Mouse (Mus musculus): ENCODE measurements at regions not wholly inside any gene's neighbourhood (a gene's known extent, or its start where the extent isn't known, plus 50 kb on each side); places are given as distances from the start of the nearest gene placed in this dataset.
"Not testable (repeated sequence)": the region's sequence is repeated elsewhere in the genome, so short reads cannot be mapped to it uniquely, and the experiment has no call there.

DNA sequence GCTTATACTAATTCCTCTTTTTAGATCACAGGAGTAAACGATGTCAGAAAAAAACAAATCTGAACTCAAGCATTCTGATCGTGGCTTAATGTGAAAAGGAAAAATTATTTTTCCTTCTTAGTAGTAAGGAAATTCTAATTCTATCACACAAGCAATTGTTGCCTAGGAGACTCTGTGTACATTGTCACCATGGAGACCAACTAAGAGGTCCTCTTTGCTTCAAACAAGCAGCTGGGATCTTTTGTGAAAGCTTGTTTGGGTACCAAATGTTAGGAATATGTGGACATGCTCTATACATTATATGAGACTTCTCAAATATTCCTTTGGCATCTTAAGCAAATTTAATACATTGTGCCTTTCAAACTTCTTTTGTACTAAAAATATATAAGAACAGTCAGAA is 345.9 kb upstream of the Atp10a start:
- DNase-seq, result no peak

DNA sequence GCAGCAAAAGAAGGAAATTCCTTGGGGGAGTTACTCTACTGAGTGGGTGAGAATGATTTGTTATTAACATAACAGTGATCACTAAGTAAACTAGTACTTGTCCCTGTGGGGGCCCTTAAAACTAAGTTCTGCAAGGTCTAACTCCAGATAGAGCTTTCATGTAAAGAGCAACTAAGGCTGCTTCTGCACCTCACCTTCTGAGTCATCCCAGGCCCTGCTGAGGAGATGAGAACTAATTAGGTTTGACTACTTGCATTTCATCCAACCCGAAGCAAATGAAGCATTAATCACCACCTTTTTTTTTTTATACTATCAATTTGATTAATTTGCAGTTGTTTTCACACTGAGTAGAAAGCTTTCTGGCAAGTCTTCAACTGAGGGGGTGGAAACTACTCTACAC is 333.6 kb upstream of the Atp10a start:
- DNase-seq, result no peak

DNA sequence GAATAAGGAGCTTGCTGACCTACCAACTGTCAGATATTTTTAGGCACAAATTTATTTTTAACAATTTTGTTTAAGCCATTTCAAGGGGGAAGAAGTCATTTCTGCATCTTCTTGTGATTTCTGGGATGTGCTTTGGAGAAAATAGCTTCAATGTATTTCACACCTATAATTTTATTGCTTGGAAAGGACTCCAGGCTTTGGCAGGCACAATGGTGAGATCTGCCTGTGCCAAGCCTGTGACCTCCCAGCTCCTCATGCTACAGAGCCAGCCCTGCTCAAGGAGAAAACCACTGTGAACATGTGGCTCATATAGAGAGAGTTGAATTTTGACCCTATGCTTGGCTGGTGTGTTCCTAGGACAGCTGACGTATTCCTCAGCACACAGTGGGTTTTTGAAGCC is 288.6 kb upstream of the Atp10a start:
- no peak for DNase-seq

DNA sequence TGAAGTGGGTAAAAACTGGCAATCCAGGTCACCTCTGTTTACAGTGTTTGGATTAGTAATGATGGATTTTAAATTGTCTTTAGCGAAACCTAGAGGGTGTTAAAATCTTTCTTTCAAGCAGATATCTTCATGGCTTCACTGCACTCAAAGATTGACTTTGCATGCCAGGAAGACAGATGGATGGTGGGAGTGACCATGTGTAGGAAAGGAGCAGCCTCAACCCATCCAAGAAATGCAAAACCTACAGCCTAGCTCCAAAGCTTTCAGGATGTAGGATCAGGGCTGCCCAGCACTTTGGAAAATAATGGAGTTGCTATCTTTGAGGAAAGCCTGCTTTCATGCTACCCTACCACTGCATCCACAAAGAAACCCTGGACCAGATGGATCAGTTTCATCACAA is 272.6 kb upstream of the Atp10a start:
- no peak for DNase-seq

DNA sequence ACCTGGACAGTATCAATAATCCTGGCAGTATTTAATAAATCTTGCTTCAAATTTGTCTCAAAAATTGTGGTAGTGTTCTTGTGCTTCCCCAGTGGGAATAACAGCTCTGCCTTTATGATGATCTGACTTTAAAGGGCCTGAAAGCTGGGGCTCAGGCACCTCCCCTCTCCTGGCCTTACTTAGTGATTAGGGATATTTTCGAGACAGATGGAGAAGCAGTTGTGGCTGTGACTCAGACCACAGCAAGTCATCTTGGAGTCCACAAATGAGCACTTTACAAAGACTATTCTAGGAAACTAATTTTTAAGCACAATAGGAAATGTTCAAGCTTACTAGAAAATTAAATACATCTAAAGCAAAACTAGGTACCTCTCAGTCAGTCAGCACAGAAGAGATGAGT is 267.6 kb upstream of the Atp10a start:
- no peak for DNase-seq

DNA sequence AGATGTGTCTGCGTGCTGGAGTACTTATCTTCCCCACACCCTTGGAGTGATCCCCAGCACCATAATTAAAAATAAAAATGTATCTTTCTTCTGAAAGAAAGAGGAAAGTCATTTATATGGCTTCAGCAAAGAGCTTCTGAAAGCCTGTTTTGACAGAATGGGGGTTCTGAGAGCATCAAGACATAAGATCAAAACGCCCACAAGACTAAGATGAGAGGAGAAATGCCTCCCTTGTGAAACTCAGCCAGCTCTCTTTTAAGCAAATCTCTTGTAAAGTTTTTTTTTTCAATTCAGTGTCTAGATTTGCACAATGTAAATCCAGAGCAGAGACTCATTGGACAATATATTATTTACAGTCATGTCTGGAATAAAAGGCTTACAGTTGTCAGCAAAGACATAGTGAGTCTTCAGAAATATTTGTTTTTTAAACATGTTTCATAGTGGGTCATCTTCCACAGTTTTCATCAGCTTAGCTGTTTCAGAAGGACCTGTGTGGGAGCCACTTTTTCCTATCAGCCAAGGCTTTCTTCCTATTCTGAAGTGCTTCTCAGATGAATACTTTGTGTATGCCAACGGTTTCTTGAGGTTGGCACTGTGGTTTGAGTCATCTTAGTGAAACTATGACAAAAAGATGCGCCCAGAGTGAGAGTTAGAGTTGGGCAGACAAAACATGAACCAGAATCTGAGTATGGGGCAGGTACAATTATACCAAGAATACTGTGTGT is 263.4 kb upstream of the Atp10a start:
- DNase-seq, result no peak

DNA sequence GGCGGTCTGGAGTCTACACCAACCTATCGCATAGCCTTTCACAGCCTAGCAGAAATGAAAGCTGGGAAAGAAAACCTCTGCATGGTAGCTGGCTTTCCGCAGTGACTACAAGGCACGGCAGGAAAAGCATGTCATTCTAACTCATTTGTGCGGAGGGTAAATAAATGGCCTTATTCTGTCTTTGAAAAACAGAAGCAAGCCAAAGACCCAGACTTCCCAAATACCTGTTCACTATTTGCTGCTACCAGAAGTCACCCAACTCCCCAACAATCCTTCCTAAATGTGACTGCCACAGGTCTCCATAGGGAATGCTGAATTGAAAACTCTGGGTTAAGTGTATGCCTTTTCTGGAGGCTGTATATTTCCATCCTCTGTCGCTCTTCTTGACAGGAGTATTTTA is 258.0 kb upstream of the Atp10a start:
- no peak for DNase-seq

DNA sequence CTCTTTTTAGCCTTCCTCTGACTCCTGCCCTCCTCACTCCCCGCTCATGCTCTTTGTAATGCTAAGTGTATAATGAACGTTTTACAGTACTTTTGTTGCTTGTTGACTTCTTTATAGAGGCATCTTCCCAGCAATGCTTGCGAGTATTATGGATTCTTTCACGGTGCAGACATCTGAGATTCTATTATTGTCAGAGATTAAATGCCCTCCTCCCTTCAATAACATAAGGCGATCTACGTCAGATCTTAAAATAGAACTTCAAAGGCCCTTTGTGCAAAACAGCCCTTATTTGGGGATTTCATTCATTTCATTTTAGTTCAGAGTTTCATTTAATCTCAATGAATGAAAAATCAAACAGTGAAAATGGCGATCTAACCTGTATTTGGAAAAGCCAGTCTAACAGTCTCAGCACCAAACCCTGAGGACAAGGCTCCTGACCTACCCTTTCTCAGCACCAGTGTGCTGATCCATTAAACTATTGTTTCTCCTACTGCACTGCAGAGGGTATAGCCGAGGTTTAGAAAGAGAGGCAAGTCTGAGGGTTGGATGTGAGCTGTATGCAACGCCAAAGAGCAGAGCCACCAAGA is 257.3 kb upstream of the Atp10a start:
- no peak for DNase-seq

DNA sequence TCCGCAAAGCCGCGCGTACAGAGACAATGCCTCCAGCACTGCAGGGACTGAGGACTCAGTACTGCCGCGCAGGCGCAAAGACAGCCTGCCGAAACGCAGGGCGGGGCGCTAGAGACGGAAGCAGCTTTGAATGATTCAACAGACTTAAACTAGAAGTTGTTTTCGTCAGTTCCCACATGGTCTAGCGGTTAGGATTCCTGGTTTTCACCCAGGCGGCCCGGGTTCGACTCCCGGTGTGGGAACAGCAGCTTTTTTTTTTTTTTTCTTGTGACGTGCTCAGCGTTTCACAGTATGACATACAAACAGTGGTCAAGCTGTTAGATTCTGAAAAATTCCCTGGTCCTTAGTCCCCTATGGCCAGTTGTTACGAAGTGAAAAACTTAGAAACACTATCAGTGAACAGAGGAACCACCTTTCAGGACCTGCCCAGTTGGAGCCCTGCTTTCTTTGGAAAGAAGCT is 256.8 kb upstream of the Atp10a start:
- peak; percentile 93 for DNase-seq

DNA sequence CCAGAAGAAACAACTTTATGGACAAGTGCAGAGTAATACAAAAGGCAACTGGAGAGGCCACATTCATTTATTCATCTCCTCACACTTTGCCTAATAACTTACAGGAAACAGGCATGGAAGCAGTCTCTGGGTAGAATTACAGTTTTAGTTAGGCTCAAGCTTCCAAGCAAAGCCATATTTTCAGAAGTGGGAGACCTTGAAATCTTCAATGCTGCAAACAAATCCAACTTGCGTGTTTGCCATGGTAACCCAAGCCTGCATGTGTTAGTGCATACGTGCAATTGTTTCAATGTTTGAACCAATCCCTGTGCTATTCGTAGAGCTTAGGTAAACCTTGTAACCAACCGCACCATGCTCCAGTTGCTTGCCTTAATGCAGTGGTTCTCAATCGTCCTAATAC is 256.3 kb upstream of the Atp10a start:
- no peak for DNase-seq

DNA sequence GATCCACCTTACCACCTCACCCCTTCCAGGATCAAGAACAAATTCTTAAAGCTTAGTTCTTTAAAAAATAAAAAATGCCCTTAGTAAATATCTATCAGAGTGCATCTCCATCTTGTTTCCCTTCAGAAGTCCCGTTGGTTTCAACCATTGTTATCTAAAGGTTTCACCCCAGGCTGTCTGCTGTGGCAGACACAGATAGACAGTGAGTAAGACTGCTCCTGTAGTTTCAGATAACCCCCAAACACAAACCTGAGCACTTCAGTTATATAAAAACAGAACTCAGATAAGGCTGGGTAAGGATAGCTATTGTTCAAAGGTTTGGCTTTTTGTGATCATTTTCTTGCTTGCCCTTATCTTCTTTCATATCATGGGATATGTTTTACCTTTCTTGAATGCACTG is 255.4 kb upstream of the Atp10a start:
- no peak for DNase-seq

DNA sequence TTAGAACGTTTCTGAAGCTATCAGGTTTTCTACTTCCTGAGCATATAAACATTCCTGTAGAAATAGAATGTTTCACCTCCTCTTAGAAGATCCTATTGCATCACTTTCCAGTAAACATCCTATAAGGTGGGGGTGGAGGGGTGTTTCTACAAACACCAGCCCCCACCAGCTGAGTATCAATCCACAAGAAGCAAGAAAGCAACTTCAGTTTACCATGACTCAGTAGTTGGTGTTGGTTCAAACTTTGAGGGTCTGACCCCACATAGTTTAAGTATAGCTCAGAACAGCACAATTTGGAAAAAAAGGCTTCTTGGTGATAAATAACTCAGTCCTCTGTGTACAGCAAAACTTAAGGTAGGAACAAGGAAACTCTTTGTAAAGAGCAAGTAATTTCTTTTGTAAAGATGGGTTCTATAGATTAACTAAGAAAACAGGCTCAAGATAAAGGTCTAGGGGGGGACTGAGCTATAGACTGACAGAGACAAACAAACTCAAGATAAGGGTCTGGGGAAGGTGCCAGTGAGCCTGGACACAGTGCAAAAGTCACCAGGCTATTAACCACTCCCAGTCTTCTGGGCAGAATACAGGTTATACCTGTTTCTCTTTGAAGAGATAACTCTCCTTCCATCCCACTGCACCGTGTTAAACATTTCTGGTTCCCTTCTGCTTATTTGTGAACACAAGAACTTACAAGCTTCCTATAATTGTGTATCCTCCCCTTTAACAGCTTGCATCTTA is 218.9 kb upstream of the Atp10a start:
- no peak for DNase-seq

DNA sequence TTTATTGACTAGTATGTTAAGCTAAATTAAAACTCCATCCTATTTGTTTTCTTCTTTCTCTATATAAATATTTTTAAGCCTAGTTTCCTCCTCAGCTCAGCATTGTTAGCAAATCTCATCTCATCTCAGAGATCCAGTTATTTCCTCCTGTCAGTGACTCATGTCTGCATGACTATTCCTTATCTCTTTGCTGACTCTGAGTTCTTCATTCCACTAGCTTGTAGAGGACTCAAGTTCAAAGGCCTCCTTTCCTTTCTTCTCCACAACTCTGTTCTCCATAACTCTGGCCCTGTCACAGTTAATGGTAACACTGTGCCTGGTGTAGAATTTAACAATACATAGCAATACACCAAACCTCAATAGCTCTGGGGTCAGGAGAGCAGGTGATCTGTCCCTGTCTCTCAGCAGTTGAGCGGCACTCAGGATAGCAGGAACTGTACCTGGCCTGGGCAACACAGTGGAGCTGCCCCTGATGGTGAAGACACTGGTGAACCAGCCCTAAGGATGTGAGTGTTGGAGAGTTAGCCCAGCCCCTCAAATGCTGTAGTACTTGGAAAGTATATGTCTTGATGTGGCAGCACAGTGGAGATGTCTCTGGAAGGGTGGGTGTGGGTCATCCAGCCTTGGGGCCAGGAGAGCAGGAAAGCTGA is 213.3 kb upstream of the Atp10a start:
- DNase-seq, result no peak

DNA sequence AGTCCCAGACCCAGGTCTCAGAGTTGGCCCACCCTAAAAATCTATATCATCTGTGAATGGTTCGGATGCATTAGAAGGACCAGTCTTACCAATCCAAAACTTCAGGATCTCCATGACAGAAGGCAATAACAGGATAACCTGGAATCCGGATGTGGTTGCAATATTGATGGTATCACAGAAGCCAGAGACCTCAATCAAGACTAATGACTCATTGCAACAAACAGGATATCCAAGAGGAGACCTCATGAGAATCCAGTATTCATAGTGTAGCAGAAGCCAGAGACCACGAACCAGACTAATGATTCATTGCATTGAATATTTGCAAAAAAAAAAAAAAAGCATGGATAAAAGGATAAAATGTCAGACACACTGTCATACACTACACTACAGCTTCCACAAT is 212.7 kb upstream of the Atp10a start:
- no peak for DNase-seq

DNA sequence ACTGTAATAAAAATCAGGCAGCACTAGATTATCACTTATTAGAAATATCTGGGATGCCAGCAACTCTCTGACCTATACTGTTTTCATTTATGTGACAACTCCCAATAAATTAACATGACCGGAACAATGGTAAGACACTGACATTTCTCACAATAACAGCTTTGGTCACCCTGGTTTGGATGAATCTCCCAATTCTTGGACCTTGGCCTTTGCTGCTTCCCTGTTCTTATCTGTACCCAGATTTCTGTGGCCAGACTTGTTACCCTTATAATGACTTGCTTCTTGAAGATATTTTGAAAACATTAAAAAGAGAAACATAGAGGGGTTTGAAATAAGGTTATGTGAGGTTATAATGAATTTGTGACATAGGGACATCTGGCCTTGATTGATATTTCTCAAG is 210.2 kb upstream of the Atp10a start:
- no peak for DNase-seq

DNA sequence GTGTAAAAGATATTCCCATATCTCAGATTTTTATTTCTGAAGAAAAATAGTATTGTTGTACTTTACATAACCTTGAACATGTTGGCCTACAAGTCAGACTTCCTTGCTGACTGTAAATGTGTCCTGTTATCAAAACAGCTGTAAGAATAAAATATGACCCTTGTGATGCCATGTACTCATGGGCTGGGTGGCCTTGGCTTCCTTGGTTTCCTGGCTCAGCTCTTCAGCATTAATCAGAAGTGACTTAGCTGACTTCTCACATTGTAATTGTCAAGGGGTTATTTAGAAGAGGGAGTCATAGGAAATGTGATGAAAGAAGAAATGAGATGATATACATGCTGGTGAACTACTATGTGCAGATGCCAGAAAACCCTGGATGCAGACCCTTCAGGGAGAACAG is 209.7 kb upstream of the Atp10a start:
- DNase-seq, result no peak

DNA sequence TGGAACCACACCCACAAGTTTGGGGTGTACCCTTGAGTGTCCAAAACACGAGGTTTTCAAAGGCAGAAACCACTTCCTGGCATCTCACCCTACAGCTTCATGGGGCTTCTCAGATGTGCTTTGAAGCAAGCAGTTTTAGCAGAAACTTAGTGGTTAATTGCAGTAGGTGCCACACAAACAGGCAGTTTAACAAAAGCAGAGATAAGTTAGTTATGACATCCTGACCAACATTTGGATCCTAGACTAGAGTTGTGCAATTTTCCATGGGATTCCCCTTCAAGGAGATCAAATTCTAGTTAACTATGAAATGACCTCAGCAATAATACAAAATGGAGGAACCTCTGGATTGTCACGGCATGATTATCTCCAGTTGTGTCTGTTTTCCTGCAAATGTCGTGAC is 207.2 kb upstream of the Atp10a start:
- DNase-seq, result no peak

DNA sequence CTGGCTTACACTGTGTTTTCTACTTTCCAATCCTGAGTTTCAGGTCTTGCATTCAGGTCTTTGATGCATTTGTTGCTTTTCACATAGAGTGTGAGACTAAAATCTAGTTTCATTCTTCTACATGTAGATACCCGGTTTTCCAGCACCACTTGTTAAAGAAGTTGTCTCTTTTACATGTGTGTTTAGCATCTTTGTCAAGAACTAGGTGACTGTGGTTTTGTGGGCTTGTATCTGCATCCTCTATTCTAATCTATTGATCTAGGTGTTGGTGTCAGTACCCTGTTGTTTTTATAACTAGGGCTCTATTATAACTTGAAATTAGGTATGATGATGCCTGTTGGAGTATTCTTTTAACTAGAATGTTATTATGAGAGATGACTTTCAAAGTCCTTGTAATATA is 204.0 kb upstream of the Atp10a start:
- DNase-seq, result no peak

DNA sequence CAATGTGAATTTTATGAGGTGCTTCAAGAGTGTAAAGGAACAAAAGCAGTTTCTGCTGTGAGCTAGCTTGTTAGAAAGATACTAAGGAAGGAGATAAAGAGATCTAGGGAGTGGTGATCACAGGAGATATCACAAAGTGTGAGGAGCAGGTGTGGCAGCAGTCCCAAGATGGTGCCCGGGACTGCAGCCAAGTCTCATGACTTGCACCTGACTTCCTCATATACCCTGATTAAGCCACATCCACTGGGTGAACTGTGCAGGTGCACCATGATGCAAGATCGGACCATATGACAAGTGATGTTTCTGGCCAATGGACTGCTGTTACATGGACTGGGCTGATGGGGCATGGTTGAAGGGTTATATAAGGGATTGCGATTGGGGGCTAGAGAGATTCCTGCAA is 197.8 kb upstream of the Atp10a start:
- not testable (repeated sequence) for DNase-seq

DNA sequence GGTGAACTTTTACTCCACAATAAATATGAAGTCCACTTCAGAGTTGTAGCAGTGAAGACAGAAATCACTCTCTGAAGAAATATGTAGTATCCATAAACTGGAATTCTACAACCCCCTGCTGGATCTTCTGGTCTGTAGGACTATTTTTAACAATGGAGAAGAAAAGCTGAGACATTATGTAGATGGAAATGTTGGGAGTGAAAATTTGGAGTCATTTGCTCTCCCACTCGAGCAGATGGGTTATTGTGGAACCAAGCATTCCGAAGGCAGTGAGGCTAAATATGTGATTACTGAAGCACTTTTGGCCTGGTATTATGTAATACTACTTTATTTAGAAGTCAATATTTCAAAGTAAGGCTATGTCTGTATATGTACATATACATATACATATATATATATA is 195.0 kb upstream of the Atp10a start:
- no peak for DNase-seq

DNA sequence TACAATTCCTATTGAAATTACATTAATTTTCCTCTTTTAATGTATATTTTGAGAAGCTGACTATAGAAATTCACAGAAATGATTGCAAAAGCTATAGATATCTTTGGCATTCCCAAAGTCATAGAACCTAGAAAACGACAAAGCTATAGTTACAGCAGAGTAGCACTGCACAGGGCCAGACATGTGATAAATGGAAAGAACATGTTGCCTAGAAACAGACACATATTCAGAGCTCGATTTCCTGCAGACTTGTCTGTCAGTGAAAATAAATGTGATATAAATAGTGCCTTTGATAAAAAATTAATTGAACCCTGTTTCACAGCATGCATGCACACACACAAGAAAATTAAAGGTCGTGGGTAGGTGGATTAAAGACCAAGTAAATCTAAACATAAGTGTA is 182.8 kb upstream of the Atp10a start:
- DNase-seq, result no peak

DNA sequence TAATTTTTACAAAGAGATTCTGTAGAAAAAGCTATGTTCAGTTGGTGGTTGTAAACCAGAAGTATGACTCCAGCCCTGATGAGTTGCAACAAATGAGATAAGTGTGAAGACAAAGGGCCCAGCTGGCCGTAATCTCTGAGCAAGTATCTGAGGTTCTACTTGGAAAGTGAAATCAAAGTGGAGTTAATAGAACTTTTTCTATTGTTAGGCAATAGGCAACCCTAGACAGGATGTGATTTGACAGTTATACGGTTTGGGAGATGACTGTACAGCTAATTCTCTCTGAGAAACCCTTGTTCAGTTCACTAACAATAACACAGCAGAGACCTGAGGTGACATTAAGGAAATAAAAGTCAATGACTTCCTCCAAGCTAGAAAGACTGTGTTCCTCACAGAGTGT is 180.8 kb upstream of the Atp10a start:
- no peak for DNase-seq

DNA sequence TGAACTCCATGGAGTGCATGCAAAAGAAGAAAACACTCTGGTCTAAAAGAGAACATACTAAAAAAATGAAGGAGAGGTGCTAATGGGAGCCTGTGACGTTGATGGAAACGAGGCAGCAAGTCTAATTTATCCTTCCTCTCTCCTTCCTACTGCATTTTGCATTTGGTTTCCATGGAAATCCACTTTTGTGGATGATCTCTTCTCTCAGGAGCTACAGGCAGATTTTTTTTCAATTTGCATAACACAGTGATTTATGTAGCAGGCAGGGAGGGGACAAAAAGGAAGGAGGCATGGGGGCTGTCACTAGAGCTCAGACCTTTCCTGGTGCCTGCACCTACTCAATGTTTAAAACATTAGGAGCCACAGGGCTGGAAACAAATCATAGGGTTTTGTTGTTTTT is 167.7 kb upstream of the Atp10a start:
- peak; percentile 8 for DNase-seq
